8 mouse cellular contexts compared by ENCODE assay signal in the genomic region with DNA sequence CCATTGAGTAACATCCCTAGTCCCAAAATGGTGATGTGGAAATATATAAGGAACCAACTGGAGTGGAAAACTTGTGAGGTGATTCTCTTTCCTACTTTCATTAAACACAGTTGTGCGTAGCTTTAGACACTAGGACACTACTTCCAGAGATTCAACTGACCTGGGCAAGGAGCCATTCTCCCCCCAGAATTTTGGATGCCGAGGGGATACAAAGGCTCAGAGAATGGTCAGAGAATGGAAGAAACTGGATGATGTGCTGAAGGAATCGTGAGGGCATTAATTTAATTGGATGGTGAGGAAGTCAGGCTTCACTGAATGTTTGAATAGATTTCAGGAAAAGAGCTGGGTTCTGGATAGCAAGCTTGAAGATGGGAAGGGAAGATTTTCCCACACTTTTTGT. TPM values are rescaled to one million over a fixed set of nuclear protein-coding genes. Genes with fewer than 3 reads are reported as not detected.
DNase-seq lines count a peak whose midpoint lies in the region; ATAC-seq and TF ChIP-seq lines count a peak whose summit lies in the region.

No protein-coding gene starts in this region.

- peak overlapping the region; percentile 92 for H3K4me3 ChIP-seq in testis, adult 2 months (ENCODE audit: control insufficient read depth, low read depth, low read length)
- H3K4me3 ChIP-seq in liver, embryonic 13.5 days (replicated peaks): peak overlapping the region; percentile 98

- peak overlapping the region; percentile 96 for H3K27ac ChIP-seq in testis, adult 2 months (ENCODE audit: control insufficient read depth, insufficient read depth, low read depth, low read length)
- peak overlapping the region; percentile 99 for H3K27ac ChIP-seq in liver, embryonic 13.5 days

- intact Hi-C loops in left cerebral cortex, postnatal 36 days (cut with DNase I): loop anchor here (10.0 kb wide), 1 partner anchor 72 kb away; no protein-coding TSS in a partner anchor

- H3K9ac ChIP-seq in liver, embryonic 13.5 days: peak overlapping the region; percentile 97

- ATAC-seq in liver, embryonic 13.5 days (ENCODE audit: low read depth): no peak
- ATAC-seq in CD4-positive, CD25-positive, alpha-beta regulatory T cell, adult 4 months: no peak

- no peaks in the 10 kb centered on the region for H3K36me3 ChIP-seq in testis, adult 2 months (ENCODE audit: control insufficient read depth, insufficient read depth, low read length)
- no peaks in the 10 kb centered on the region for H3K36me3 ChIP-seq in liver, embryonic 13.5 days

- TF ChIP-seq POLR2A in testis, adult 2 months (IDR thresholded peaks at IDR 0.05; ENCODE audit: control insufficient read depth, low read depth, low read length): no peak

- H3K4me2 ChIP-seq in liver, embryonic 13.5 days: peak overlapping the region; percentile 92

- no peaks in the 10 kb centered on the region for H3K9me3 ChIP-seq in liver, embryonic 13.5 days (replicated peaks)

- H3K27me3 ChIP-seq in testis, adult 2 months (ENCODE audit: control insufficient read depth, insufficient read depth, low read length): no peaks in the 10 kb centered on the region
- H3K27me3 ChIP-seq in liver, embryonic 13.5 days: no peaks in the 10 kb centered on the region

- no peak for TF ChIP-seq CTCF in testis, adult 2 months (IDR thresholded peaks at IDR 0.05; ENCODE audit: control insufficient read depth, insufficient read depth, insufficient replicate concordance, low read depth, low read length)

- WGBS in liver, embryonic 13.5 days (ENCODE audit: insufficient replicate concordance): 41% methylated on average over 3 of the region's 3 CpGs

- peak; percentile 52 to 58 for DNase-seq in cerebellum, postnatal 10 days
- DNase-seq in cerebellum, adult 9-10 months: no peak
- no peak for DNase-seq in testis, postnatal 10 days (ENCODE audit: low spot score)
- no peak for DNase-seq in liver, embryonic 13.5 days
- DNase-seq in left cerebral cortex, postnatal 36 days (ENCODE audit: low spot score in 2 of 2): no peak
- DNase-seq in right cerebral cortex, postnatal 4 days: no peak

- peaks cover 3% of the 10 kb centered on the region for H3K4me1 ChIP-seq in testis, adult 2 months (ENCODE audit: control insufficient read depth, insufficient read depth, low read length)
- peaks cover 56% of the 10 kb centered on the region for H3K4me1 ChIP-seq in liver, embryonic 13.5 days (replicated peaks)

RNA-seq across cellular contexts. Expression of a gene that starts 1.5 kb away (rescaled TPM):
- polyA plus RNA-seq in testis, adult 2 months (2012; rRNA removed): 15.6 and 22.4 TPM in 2 replicates
- polyA plus RNA-seq in liver, embryonic 13.5 days (2015; fragmentation: Nextera tagmentation; extraction: Ambion mirVana): 5.6 and 6.4 TPM in 2 replicates
- 10 to 100 TPM; 97.1 to 97.8 TPM for total RNA-seq in left cerebral cortex, postnatal 36 days (2021)
- polyA plus RNA-seq in CD4-positive, CD25-positive, alpha-beta regulatory T cell, adult 4 months (2017; shearing (Covaris generic)): 10 to 100 TPM; 75.5 to 86.4 TPM

Comparison
In these comparisons a context has a peak if more than half of its experiments do, and no peak if none do; other contexts are left out.
1. DNase-seq: peak in cerebellum, postnatal 10 days (2 of 2); none in cerebellum, adult 9-10 months (single experiment), testis, postnatal 10 days (single experiment), liver, embryonic 13.5 days (single experiment), left cerebral cortex, postnatal 36 days (0 of 2) and right cerebral cortex, postnatal 4 days (single experiment).